Mouse (Mus musculus): ENCODE measurements around the gene Hunk.

Gene Hunk

DNA sequence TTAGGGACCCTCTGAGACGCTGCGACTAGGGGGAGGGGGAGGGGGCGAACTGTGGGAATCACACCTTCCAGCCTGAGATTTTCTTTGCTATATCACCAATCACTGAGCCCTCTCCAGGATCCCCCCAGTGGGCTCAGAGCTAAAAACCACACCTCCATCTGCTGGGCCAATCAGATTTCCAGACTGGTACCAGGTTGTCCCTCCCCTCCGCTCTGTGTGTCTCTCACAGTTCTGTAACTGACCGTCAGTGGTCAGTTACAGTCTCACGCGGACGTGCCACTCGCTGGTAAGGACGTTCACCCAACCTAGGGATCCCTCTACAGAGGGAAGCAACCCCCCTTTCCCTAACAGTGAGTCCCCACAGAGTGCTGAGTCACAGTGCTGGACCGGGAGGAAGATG lies 111.1 kb downstream of the Hunk start:
- in situ Hi-C loops (cut with MboI, MseI): loop anchor here (10.0 kb wide), 1 partner anchor 1268 kb away; no protein-coding TSS in a partner anchor

DNA sequence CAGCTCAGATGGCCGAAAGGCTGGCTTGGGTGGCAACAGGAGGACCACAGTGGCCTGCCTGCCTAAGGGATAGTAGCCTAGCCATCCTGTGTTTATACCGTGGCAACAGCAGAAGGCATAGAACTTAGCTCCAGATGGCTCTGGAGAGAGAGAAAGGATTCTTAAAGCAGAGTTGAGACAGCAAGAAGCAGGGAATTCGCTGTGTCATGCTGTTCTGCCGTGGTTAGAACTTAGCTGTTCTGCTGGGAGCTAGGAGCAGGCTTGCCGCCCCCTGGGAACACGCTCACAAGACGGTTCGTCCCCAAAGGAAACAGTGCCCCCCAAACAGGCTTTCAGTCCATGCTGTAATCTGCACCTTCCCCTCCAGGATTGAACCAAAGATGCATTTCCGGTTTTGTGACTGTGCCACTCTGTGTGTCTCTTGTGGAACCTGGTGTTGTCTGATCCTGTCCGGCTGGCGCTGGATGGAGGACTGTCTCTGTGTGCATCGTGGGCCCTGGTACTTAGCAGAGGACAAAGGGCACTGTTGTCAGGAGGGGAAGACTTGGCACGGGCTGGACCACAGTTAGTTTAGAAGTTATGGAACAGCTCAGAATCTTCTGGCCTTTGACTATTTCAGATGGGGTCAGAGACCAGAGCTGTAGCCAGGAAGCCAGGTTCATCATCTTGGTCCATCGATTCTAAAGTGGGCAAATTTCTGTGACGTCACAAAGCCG lies 112.1 kb downstream of the Hunk start:
- in situ Hi-C loops (cut with MboI, MseI): loop anchor here (10.0 kb wide), 1 partner anchor 1267 kb away; no protein-coding TSS in a partner anchor

DNA sequence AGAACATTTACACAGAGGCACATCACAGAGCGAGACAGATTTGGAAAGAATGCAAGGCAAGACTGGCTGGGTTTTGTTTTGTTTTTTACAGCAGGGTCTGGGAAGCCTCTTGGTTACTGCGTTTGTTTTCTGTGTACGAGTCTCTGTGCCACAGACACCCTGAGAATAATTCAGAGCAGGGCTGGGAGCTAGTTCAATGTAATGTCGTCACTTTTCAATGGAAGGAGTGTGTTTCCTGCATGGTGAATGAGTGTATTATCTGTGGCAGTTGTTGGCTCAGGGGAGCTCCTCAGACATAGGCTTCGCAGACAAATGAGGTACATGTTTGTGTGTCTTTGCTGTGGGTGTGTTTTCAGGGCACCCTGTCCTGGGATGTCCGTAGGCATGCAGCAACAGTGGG lies 115.0 kb downstream of the Hunk start:
- in situ Hi-C loops (cut with MboI, MseI): no loop called here

DNA sequence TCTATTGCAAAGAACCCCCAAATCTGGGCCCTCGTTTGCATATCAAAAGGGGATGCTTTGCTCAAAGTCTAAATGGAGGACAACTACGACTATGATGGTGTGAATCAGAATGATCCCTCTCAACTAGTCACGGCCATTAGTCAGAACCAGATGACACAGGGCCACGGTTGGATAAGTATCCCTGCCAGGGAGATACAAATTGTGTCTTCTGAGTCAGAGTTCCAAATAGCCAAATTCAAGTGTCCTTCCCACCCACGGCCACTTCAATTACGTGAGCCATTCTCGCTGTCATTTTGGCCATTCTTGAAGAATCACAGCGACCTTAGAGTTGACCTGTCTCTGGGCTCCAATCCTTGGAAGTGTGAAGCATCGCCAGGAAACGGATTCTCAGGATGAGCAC lies 119.4 kb downstream of the Hunk start:
- in situ Hi-C loops (cut with MboI, MseI): no loop called here

DNA sequence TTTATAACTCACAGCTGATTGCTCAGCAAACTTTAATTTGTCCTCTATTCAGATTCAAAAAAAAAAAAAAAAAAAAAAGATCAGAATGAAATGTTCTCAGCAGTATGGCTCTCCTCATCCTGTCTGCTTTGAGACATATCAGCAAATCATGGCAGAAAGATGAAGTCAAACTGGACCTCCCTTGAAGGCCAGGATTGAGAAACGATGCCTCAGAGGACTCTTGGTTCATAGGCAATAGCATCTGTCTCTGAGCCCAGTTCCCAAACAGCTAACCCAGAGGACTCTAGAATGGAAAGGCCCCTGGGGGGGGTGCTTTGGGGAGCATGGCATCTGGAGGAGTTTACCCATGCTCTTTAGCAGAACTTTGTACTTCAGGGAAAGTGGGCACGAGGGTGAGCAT lies 119.9 kb downstream of the Hunk start:
- in situ Hi-C loops (cut with MboI, MseI): no loop called here

DNA sequence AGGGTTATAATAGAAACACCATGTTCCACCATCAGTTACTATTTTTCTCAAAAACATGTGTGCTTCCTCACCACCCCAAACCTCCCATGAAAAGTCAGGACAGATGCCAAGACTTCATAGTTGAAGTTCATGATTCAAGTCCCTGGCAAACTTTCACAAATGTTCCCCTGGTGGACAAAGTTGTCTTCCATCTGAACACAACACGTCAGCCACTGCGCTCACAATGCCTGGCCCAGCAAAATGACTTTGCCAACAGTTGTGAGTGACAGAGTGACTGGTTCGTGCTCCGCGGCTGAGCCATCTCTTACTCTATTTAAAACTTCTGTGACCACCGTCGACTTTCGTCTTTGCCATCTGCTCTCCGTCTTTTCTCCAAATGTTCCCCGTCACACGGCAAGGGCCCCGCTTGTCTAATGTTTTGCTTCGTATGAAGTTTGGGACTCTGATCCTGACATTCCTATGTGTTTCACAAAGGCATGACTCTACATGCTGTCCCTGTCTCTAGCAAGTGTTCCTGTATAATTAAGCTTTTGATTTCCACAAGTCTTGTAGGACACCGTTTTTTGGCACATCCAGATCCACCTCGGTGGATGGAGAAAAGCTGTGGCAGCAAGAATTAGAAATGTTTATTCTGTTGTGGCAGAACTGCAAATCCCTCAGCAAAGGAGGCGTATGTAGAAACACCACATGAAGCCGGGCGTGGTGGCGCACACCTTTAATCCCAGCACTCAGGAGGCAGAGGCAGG lies 125.9 kb downstream of the Hunk start:
- in situ Hi-C loops (cut with MboI, MseI): no loop called here

DNA sequence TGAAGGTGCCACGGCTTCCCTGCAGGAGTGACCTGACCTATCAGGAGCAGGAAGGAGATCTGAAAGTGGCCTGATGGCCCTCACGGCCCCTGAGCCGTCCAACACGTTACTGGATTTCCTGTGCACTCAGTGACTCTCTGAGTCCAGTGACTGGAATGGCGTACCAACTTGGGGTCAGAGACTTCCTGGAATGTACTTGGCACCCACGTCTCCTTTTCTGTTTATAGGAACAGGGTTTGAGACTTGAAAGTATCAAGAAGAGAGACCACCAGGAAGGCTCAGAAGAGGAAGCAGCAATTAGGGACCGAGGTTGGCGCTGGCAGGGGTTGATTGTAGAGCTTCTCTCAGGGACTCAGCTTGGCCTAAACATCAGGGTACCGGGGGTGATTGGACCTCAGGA lies 131.2 kb downstream of the Hunk start:
- in situ Hi-C loops (cut with MboI, MseI): no loop called here

DNA sequence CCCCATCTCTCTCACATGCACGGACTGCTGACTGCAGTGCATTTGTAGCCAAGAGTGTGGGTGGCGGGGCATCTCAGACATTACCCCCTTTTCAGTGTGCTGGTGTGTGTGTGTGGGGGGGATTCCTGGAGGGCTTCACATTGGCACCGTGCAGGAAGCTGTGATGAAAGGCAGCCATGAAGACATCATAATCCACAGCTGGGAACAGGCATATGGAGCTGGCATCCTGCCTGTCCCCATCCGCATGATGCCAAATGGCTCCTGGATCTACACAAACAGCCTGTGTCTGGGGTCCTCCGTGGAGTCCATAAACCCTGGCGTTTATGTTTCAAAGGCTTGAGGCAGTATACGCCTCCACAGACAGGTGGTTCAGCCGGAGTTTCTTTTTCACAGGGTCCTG lies 132.4 kb downstream of the Hunk start:
- in situ Hi-C loops (cut with MboI, MseI): no loop called here

DNA sequence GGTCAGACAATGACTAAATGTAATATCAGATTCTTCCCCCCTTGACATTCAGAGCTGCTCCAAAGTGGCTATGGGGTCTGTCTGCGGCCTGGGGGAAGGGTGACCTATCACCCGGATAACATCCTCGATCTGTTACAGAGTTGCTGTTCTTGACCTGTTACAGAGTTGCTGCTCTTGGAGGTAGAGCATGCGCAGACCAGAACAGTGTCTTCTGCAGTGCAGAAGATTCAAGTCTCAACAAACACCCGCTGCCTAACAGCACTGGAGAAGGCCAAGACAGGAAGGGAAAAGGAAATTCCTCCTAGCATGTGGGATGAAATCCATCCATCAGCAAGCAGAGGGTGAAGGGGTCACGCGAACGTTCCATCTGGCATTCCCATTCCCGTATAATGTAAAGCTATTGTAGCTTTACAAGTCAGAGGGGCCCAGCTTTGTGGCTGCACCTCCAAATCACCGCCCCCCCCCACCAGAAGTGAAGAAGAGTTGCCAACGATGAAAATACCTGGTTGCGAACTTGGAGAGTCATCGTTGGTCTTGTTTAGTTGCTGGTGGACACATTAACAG lies 133.0 kb downstream of the Hunk start:
- in situ Hi-C loops (cut with MboI, MseI): no loop called here

DNA sequence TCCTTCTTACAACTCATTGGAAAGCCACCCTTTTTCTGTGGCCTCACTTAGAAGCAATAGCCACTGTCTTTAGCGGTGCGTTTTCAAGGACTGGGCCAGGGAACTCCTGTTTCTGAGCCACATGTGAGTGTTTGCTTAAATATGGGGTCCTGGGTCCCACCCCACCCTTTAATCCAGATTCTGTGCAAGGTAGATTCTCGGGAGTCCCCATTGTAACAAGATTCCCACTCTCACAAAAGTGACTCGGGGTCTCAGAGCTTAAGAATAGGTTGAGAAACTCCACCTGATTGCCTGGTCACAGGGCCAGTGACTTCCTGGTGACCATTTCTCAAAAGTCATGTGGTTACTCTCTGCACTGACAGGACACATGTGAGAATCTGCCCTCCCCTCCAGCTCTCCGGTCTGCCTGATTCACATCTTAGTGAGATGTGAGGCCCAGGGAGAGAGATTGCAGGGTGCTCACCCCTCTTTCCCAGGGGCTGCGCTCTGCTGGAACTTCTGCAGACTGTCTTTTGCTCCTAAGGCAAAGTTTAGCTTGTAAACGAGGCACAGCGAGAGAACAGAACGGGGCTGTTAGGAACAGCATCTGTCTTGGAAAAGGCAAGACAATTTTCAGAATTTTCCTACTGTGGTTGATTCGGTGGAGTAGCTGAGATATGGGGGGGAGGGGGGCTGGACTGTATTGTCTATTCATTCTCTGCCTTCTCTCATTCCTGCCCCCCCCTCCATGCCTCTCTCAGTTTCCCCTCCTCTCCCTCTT lies 135.6 kb downstream of the Hunk start:
- in situ Hi-C loops (cut with MboI, MseI): no loop called here

DNA sequence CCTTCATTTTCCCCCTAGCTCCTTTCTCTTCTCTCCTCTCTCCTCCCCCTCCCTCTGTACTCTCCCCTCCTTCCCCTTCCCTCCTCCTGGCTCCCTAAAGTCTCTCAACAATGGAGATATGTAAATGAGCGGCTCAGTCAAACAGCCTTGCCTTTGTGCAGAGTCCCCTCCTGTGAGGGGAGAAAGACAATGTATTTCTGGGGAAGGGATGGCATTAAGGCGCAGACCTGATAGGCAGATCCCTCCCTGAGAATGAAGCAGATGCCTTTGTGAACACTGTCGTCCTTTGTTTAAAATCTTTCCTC lies 136.1 kb downstream of the Hunk start:
- in situ Hi-C loops (cut with MboI, MseI): no loop called here

DNA sequence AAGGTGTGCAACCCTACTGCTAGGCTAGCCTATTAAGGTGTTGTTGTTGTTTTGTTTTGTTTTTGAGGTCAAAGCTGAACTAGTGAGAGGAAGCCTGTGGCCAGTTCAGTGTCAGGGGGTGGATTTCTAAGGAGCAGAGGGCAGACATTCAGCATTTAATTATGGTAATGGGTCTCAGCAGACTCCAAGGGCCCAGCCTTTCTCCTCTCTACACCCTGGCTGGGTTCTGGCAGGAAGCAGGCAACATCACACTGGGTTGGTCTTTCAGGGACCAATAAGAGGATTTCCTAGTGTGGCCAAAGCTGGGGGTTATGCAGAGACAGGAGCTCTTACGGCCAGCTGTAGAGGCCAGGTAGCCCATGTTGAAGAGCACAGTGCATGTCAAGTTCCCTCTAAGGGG lies 136.8 kb downstream of the Hunk start:
- in situ Hi-C loops (cut with MboI, MseI): no loop called here

DNA sequence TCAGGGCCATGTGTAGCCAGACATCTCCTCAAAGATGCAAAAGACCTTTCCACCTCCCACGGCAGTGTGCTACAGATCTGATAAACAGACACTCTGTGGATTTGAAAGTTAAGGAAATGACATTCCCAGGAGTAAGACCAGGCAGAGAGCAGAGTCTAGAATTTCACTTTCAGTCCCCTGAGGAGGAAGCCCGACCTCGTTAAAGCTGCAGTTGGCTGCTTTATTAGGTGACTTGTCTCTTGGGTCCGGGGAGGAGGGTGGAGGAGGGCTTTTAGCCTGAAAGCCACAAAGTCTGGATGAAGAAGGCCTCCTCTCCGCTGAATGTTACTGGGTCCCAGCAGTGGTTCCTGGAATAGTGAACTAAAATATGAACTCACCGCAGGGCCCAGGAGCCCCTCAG lies 137.6 kb downstream of the Hunk start:
- in situ Hi-C loops (cut with MboI, MseI): no loop called here

DNA sequence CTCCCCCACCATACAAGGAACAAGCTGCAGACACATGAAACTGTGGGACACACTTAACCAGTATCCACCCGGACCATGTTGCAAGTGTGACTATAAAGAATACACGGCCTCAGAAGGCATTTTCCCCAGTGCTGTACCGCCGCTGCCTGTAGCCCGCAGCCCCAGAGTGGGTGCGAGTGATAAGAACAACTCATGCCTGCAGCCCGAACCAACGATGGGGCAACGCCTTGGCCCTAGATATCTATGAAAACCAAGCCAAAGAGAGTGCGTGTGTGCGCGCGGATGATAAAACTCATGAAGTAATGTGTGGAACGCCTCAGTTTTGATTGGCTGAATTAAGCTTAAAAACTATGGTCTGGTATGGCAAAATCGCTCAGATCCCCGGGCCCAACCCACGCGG lies 138.1 kb downstream of the Hunk start:
- in situ Hi-C loops (cut with MboI, MseI): no loop called here

DNA sequence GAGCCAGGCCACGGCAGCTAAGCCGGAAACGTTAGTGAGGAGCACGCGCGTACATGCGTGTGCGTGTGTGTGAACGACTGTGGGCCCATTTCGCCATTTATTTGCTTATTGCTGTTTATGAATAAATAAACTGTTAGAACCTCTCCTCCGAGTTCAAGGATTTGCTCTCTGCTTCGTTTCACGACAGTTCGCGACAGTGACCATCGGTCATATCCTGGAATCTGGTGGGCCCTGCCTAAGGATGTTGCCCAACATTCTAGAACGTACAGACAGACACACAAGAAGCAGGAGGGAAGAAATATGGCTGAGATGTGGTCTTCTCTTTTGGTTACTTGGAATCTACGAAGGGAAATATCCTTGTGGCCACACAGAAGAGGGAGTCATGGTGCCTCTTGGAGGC lies 138.6 kb downstream of the Hunk start:
- in situ Hi-C loops (cut with MboI, MseI): no loop called here

DNA sequence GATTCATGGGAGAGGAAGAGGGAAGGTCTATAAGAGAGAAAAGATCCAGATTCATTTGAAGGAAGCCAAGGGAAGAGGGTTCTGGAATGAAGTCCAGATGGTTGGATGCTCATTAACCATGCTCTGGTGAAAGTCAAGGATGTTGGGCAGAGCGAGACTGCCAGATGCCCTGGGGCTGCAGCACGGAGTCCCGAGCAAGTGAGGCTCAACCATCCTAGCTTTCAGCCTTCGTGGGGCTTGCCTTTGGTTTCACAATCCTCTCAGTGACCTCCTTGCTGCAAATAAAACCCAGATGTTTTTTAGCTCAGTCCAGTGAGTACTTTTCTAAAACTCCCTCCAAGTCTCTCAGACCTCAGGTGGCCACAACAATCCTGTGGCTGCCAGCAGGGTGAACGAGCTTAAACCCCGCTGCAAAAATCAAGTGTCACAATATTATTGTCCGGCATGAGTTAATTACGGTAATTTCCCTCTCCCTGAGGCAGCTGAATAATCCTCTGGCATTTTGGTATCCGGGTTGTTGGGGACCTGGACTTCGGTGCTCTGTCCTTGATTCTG lies 147.4 kb downstream of the Hunk start:
- in situ Hi-C loops (cut with MboI, MseI): no loop called here

DNA sequence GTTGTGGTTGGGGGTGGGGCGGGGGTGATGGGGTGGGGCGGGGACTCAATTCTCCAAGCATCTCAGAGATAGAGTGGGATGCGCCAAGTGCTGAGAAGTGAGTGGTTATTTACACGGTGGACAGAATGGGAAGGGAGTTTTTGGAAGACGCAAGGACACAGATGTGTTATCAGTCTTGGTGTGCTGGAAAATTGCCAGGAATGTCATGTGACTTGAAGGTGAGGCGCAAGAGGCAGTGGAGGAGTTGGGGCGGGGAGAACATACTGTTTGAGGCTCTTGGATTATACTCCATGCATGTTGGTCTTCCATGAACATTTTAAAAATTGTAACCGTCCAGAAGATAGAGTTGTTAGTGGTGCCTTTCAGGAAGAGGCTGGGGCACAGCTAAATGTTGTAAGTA lies 148.8 kb downstream of the Hunk start:
- in situ Hi-C loops (cut with MboI, MseI): no loop called here

DNA sequence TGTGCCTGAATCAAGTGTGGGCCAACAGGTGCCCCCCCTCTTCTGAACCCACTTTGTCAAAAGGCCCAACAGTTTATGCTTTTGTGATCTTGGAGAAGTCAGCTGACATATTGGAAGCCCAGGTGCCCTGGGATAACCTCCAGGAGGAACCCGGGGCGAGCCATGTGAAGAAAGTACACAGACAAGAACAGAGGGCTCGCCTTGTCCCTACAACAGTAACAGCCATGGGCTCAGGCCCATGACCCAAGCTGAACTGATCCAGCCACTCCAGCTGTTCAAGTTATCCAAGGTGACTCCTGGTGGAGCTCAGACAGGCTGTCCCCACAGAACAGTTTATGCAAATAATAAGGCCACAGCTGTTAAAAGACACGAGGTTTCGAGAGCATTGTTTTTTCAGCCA lies 153.1 kb downstream of the Hunk start:
- in situ Hi-C loops (cut with MboI, MseI): no loop called here

DNA sequence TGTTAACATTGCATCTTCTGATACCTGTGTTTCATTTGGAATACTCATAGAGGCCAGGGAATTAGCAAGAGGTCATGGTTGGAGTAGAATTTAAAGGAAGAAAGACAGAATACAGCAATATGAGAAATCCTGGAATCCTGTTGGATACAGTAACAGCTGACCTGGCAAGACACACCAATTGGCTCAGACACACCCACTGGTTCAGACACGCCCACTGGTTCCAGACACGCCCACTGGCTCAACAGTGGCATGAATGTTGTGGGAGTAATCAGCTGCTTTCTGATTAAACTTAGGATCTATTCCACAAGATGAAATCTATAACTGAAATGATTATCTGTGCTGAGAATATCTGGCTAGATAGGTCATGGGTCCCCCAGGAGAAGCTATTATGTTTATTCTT lies 155.4 kb downstream of the Hunk start:
- in situ Hi-C loops (cut with MboI, MseI): no loop called here

DNA sequence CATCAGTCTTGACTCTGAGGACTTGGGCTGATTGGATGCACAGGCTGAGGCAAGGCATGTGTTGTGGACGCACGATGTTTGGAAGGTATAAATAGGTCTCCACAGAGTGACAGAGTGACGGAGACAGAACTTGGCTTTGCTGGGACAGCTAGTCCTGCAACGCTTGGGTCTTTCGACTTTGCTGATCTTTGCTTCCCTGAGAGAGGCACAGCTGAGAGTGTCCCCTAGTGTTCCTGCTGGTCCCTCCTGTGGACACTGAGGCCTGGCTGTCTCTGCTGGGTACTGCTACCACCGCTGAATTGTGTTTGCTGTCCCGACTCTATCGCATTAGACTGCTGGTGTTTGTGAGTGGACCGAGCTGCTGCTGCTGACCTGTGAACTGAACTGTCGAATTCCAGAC lies 156.6 kb downstream of the Hunk start:
- in situ Hi-C loops (cut with MboI, MseI): no loop called here

DNA sequence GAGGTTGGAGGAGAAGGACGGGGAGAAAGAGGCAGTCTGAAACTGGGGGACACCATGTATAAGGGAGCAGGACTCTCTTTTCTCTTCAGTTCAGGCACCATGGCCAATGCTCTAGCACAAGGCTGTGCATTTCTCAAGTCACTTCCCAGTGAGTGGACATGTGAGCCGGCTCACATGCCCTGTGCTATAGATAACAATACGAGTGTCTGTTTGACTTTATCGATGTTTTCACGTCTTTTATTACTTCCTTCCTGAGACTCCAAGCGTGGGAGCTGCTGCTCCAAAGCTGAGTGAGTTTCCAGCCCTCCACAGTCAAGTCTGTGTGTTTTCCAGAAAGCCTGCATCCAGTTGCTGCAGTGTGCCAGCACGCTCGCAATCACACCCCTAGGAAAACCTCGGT lies 158.4 kb downstream of the Hunk start:
- in situ Hi-C loops (cut with MboI, MseI): no loop called here

DNA sequence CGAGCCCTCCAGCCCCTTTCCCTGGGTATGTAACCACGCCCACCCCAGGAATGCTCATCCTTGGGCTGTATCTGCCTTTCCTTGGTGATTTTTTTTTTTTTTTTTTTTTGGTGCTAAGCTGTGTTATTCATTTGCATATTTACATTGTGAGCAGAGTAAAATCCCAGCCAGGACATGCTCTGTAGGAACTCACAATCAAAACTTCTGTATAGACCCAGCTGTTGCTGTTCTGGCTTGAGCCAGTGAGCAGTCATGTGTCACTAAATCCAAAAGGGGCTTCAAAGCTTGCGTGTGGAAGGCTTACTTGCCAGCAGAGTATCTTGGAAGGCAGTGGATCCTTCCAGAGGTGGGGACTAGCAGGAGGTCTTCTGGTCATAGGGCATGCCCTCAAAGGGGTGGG lies 159.7 kb downstream of the Hunk start:
- in situ Hi-C loops (cut with MboI, MseI): no loop called here
